Comparison of ENCODE assay signal across 8 mouse cellular contexts in genomic region chr14:20803606-20803938, GRCm38 (mm10). TPM values are rescaled to one million over a fixed set of nuclear protein-coding genes. Genes with fewer than 3 reads are reported as not detected.
A peak's percentile ranks its signal among the peaks of the same experiment; 100 is the strongest.
DNase-seq lines count a peak whose midpoint lies in the region; ATAC-seq and TF ChIP-seq lines count a peak whose summit lies in the region.

No protein-coding gene starts in this region.

- in situ Hi-C loops in CH12.LX (cut with MboI; ENCODE audit: low pct_ligation_motif_present, low pct_unique_long_range_greater_than_20kb, low sequenced_read_pairs), result no loop called here

- TF ChIP-seq CTCF in CH12.LX (conservative IDR thresholded peaks at IDR 0.05 in 1 of 2, IDR thresholded peaks at IDR 0.05 in 1 of 2; ENCODE audit: low read depth in 2 of 2, low read length in 2 of 2), result peak; percentile 98
- peak; percentile 96 for TF ChIP-seq CTCF in kidney, postnatal 0 days (IDR thresholded peaks at IDR 0.05; ENCODE audit: low read depth)
- TF ChIP-seq CTCF in lung, adult 2 months (IDR thresholded peaks at IDR 0.05; ENCODE audit: insufficient read depth, low read length), result peak; percentile 98

- TF ChIP-seq EP300 in CH12.LX (IDR thresholded peaks at IDR 0.05; ENCODE audit: low read length), result no peak

- H3K9ac ChIP-seq in CH12.LX (ENCODE audit: insufficient read depth, low read depth), result no peak overlapping the region
- no peak overlapping the region for H3K9ac ChIP-seq in embryonic facial prominence, embryonic 14.5 days (ENCODE audit: low read depth, low read length)
- no peak overlapping the region for H3K9ac ChIP-seq in heart, embryonic 16.5 days (ENCODE audit: low read length)
- H3K9ac ChIP-seq in kidney, postnatal 0 days (ENCODE audit: low read depth, low read length), result no peak overlapping the region
- H3K9ac ChIP-seq in neural tube, embryonic 14.5 days (replicated peaks; ENCODE audit: low read depth, low read length), result no peak overlapping the region

- peak; percentile 97 for TF ChIP-seq RAD21 in CH12.LX (IDR thresholded peaks at IDR 0.05; ENCODE audit: low read depth, low read length)

- peak; percentile 91 for DNase-seq in CH12.LX (ENCODE audit: extremely low read depth)
- DNase-seq in adrenal gland, postnatal 25 days, result peak; percentile 68
- DNase-seq in embryonic facial prominence, embryonic 14.5 days (ENCODE audit: low spot score), result peak; percentile 86
- DNase-seq in kidney, postnatal 0 days (ENCODE audit: low spot score), result peak; percentile 93
- peak; percentile 77 for DNase-seq in lung, adult 2 months
- peak; percentile 81 for DNase-seq in testis, postnatal 10 days (ENCODE audit: low spot score)

- H3K4me1 ChIP-seq in CH12.LX (ENCODE audit: control insufficient read depth in 1 of 2, insufficient read depth in 2 of 2), result peaks cover 5 to 36% of the 10 kb centered on the region in 2 experiments
- H3K4me1 ChIP-seq in embryonic facial prominence, embryonic 14.5 days (ENCODE audit: control insufficient read depth, insufficient read depth, low read length), result peaks cover 23% of the 10 kb centered on the region
- peaks cover 38% of the 10 kb centered on the region for H3K4me1 ChIP-seq in heart, embryonic 16.5 days (ENCODE audit: control insufficient read depth, insufficient read depth, low read length)
- H3K4me1 ChIP-seq in kidney, postnatal 0 days (replicated peaks; ENCODE audit: insufficient read depth, low read length), result peaks cover 7% of the 10 kb centered on the region
- peaks cover 17% of the 10 kb centered on the region for H3K4me1 ChIP-seq in lung, adult 2 months (ENCODE audit: control insufficient read depth, insufficient read depth, low read length)
- no peaks in the 10 kb centered on the region for H3K4me1 ChIP-seq in neural tube, embryonic 14.5 days (ENCODE audit: control insufficient read depth, insufficient read depth, low read length)

- H3K36me3 ChIP-seq in CH12.LX (replicated peaks in 1 of 2; ENCODE audit: control insufficient read depth in 1 of 2, insufficient read depth in 1 of 2, low read length in 1 of 2), result no peaks in the 10 kb centered on the region
- no peaks in the 10 kb centered on the region for H3K36me3 ChIP-seq in embryonic facial prominence, embryonic 14.5 days (ENCODE audit: control insufficient read depth, insufficient read depth, low read length)
- no peaks in the 10 kb centered on the region for H3K36me3 ChIP-seq in heart, embryonic 16.5 days (ENCODE audit: control insufficient read depth, insufficient read depth)
- H3K36me3 ChIP-seq in kidney, postnatal 0 days (ENCODE audit: insufficient read depth, low read length), result no peaks in the 10 kb centered on the region
- H3K36me3 ChIP-seq in neural tube, embryonic 14.5 days (ENCODE audit: control insufficient read depth, insufficient read depth, low read length), result no peaks in the 10 kb centered on the region

- no peak overlapping the region for H3K4me2 ChIP-seq in CH12.LX (ENCODE audit: insufficient read depth, low read depth, poor library complexity, severe bottlenecking)
- no peak overlapping the region for H3K4me2 ChIP-seq in embryonic facial prominence, embryonic 14.5 days (ENCODE audit: low read depth, low read length)
- no peak overlapping the region for H3K4me2 ChIP-seq in heart, embryonic 16.5 days (ENCODE audit: low read depth, low read length)
- H3K4me2 ChIP-seq in kidney, postnatal 0 days (ENCODE audit: low read length), result no peak overlapping the region
- H3K4me2 ChIP-seq in neural tube, embryonic 14.5 days (ENCODE audit: low read depth, low read length), result no peak overlapping the region

- no peaks in the 10 kb centered on the region for H3K79me2 ChIP-seq in CH12.LX (replicated peaks; ENCODE audit: control insufficient read depth, extremely low read depth, insufficient read depth, poor library complexity, severe bottlenecking)

- H3K27me3 ChIP-seq in CH12.LX (replicated peaks), result no peaks in the 10 kb centered on the region
- H3K27me3 ChIP-seq in embryonic facial prominence, embryonic 14.5 days (replicated peaks; ENCODE audit: control insufficient read depth, insufficient read depth, low read length), result no peaks in the 10 kb centered on the region
- H3K27me3 ChIP-seq in heart, embryonic 16.5 days (ENCODE audit: control insufficient read depth, insufficient read depth, low read length), result no peaks in the 10 kb centered on the region
- no peaks in the 10 kb centered on the region for H3K27me3 ChIP-seq in kidney, postnatal 0 days (ENCODE audit: insufficient read depth, low read length)
- H3K27me3 ChIP-seq in neural tube, embryonic 14.5 days (ENCODE audit: control insufficient read depth, insufficient read depth, low read length), result no peaks in the 10 kb centered on the region

- ATAC-seq in embryonic facial prominence, embryonic 14.5 days (ENCODE audit: low read depth), result peak; percentile 63
- peak; percentile 67 for ATAC-seq in heart, embryonic 16.5 days (replicated peaks; ENCODE audit: extremely low read depth, insufficient read depth, low FRiP score)
- peak; percentile 71 for ATAC-seq in kidney, postnatal 0 days (replicated peaks; ENCODE audit: low FRiP score, low read depth)
- ATAC-seq in neural tube, embryonic 14.5 days (ENCODE audit: low read depth), result peak; percentile 72; the same call in 1 of the 2 replicates

- TF ChIP-seq POLR2A in CH12.LX (IDR thresholded peaks at IDR 0.05; ENCODE audit: low read depth, low read length), result no peak
- TF ChIP-seq POLR2A in lung, adult 2 months (IDR thresholded peaks at IDR 0.05; ENCODE audit: borderline replicate concordance, extremely low read depth, low read depth, low read length), result no peak

- 6% methylated on average over 7 of the region's 7 CpGs for WGBS in embryonic facial prominence, embryonic 14.5 days
- WGBS in heart, embryonic 16.5 days, result 4% methylated on average over 7 of the region's 7 CpGs
- 4% methylated on average over 7 of the region's 7 CpGs for WGBS in kidney, postnatal 0 days
- WGBS in lung, adult 2 months, result 5% methylated on average over 7 of the region's 7 CpGs
- WGBS in neural tube, embryonic 14.5 days, result 2% methylated on average over 7 of the region's 7 CpGs

- H3K27ac ChIP-seq in CH12.LX (ENCODE audit: insufficient read depth, low read depth), result no peak overlapping the region
- no peak overlapping the region for H3K27ac ChIP-seq in embryonic facial prominence, embryonic 14.5 days (replicated peaks; ENCODE audit: low read depth, low read length)
- no peak overlapping the region for H3K27ac ChIP-seq in heart, embryonic 16.5 days (ENCODE audit: low read length)
- no peak overlapping the region for H3K27ac ChIP-seq in kidney, postnatal 0 days
- H3K27ac ChIP-seq in neural tube, embryonic 14.5 days (ENCODE audit: low read depth, low read length), result no peak overlapping the region

- no peaks in the 10 kb centered on the region for H3K9me3 ChIP-seq in CH12.LX (replicated peaks; ENCODE audit: low read length)
- no peaks in the 10 kb centered on the region for H3K9me3 ChIP-seq in embryonic facial prominence, embryonic 14.5 days (ENCODE audit: control insufficient read depth, low read length)
- no peaks in the 10 kb centered on the region for H3K9me3 ChIP-seq in heart, embryonic 16.5 days (replicated peaks; ENCODE audit: control insufficient read depth, low read length)
- H3K9me3 ChIP-seq in kidney, postnatal 0 days (replicated peaks; ENCODE audit: low read length), result no peaks in the 10 kb centered on the region
- no peaks in the 10 kb centered on the region for H3K9me3 ChIP-seq in neural tube, embryonic 14.5 days (ENCODE audit: control insufficient read depth, low read length)

- H3K4me3 ChIP-seq in CH12.LX (replicated peaks in 1 of 3; ENCODE audit: low read depth in 2 of 3, low read length in 2 of 3, poor library complexity in 1 of 3), result no peak overlapping the region
- H3K4me3 ChIP-seq in embryonic facial prominence, embryonic 14.5 days (ENCODE audit: low read depth, low read length), result no peak overlapping the region
- H3K4me3 ChIP-seq in heart, embryonic 16.5 days (ENCODE audit: low read length), result no peak overlapping the region
- H3K4me3 ChIP-seq in kidney, postnatal 0 days (replicated peaks; ENCODE audit: low read depth, low read length), result no peak overlapping the region
- no peak overlapping the region for H3K4me3 ChIP-seq in lung, adult 2 months (replicated peaks; ENCODE audit: extremely low read depth, low read depth, low read length)
- H3K4me3 ChIP-seq in neural tube, embryonic 14.5 days (ENCODE audit: low read depth, low read length), result no peak overlapping the region

- dilution Hi-C loops in CH12.LX (cut with MboI; ENCODE audit: extremely low pct_ligation_motif_present, extremely low pct_unique_long_range_greater_than_20kb, low sequenced_read_pairs), result no loop called here

TF ChIP-seq in CH12.LX, 34 proteins besides CTCF, POLR2A, EP300 and RAD21 (continues in another document):
- TF ChIP-seq IRF4 (IDR thresholded peaks at IDR 0.05; ENCODE audit: low read depth, low read length) (no peak), SMC3 (IDR thresholded peaks at IDR 0.05; ENCODE audit: low read depth, low read length) (peak; percentile 99), BHLHE40 (IDR thresholded peaks at IDR 0.05; ENCODE audit: low read depth, low read length) (no peak), RCOR1 (conservative IDR thresholded peaks at IDR 0.05; ENCODE audit: low read depth, low read length) (no peak), MEF2A (IDR thresholded peaks at IDR 0.05; ENCODE audit: borderline replicate concordance, low read depth, low read length) (0 out of 2 replicates have a peak, but pooled peaks have one; percentile 29)

RNA-seq across cellular contexts. Expression of gene Camk2g, which starts 9.7 kb away (rescaled TPM):
- total RNA-seq in CH12.LX (2012; rRNA removed) (18.5 and 19.8 TPM in 2 replicates), CH12.LX (2014; rRNA removed) (15.7 and 17.1 TPM in 2 replicates)
- polyA plus RNA-seq in CH12.LX (2012; ENCODE audit: insufficient read length, low read depth), result 33.1 and 34.7 TPM in 2 replicates
- total RNA-seq in adrenal gland, postnatal 25 days (2021), result 49.0 and 62.6 TPM in 2 replicates
- 54.6 and 67.7 TPM in 2 replicates for polyA plus RNA-seq in embryonic facial prominence, embryonic 14.5 days (2014; fragmentation: Nextera tagmentation; extraction: Ambion mirVana)
- polyA plus RNA-seq in heart, embryonic 16.5 days (2015; fragmentation: Nextera tagmentation; extraction: Ambion mirVana), result 81.5 and 103 TPM in 2 replicates
- polyA plus RNA-seq in kidney, postnatal 0 days (2015; fragmentation: Nextera tagmentation; extraction: Ambion mirVana), result 36.5 and 45.5 TPM in 2 replicates
- polyA plus RNA-seq in lung, adult 2 months (2012; rRNA removed), result 30.1 and 30.9 TPM in 2 replicates
- 215 and 232 TPM in 2 replicates for polyA plus RNA-seq in neural tube, embryonic 14.5 days (2014; fragmentation: Nextera tagmentation; extraction: Ambion mirVana)

RNA-seq across cellular contexts. Expression of gene Plau, which starts 32.9 kb away (rescaled TPM):
- total RNA-seq in CH12.LX (2012; rRNA removed) (2.4 and 3.2 TPM in 2 replicates), CH12.LX (2014; rRNA removed) (1.4 and 1.8 TPM in 2 replicates)
- 2.8 TPM in 2 replicates for polyA plus RNA-seq in CH12.LX (2012; ENCODE audit: insufficient read length, low read depth)
- 14.2 and 21.2 TPM in 2 replicates for total RNA-seq in adrenal gland, postnatal 25 days (2021)
- polyA plus RNA-seq in embryonic facial prominence, embryonic 14.5 days (2014; fragmentation: Nextera tagmentation; extraction: Ambion mirVana), result 2.5 and 2.8 TPM in 2 replicates
- 1.2 and 1.9 TPM in 2 replicates for polyA plus RNA-seq in heart, embryonic 16.5 days (2015; fragmentation: Nextera tagmentation; extraction: Ambion mirVana)
- 70.2 and 74.7 TPM in 2 replicates for polyA plus RNA-seq in kidney, postnatal 0 days (2015; fragmentation: Nextera tagmentation; extraction: Ambion mirVana)
- polyA plus RNA-seq in lung, adult 2 months (2012; rRNA removed), result 2.2 and 6.1 TPM in 2 replicates
- polyA plus RNA-seq in neural tube, embryonic 14.5 days (2014; fragmentation: Nextera tagmentation; extraction: Ambion mirVana), result 0.19 and 0.26 TPM in 2 replicates
